Mouse (Mus musculus) embryonic fibroblast, embryonic 13.5 days (primary cell): Measurements from ENCODE around the gene Olfr1322. TPM values are rescaled to one million over a fixed set of nuclear protein-coding genes. Genes with fewer than 3 reads are reported as not detected.

ENCODE experiments used
- H3K27ac ChIP-seq: 2 replicates; pipeline ENCODE4 v1.5.1; 2012; ENCODE audit warnings: low read length, control low read depth, inconsistent platforms; ENCODE audit not compliant: insufficient read depth
- H3K4me1 ChIP-seq: 2 replicates; pipeline ENCODE4 v1.6.1; 2011; ENCODE audit warnings: low read length; ENCODE audit not compliant: control insufficient read depth, insufficient read depth
- H3K4me3 ChIP-seq: 2 replicates; pipeline ENCODE4 v1.5.1; 2011; ENCODE audit warnings: mild to moderate bottlenecking, control low read depth, low read length; ENCODE audit not compliant: insufficient read depth
- CTCF ChIP-seq: IDR thresholded peaks from 2 replicates; pipeline ENCODE4 v1.5.1; 2011; ENCODE audit warnings: mild to moderate bottlenecking, control low read depth, low read length, moderate library complexity, borderline replicate concordance; ENCODE audit not compliant: insufficient read depth
- POLR2A ChIP-seq: IDR thresholded peaks from 2 replicates; pipeline ENCODE4 v1.6.1; 2011; ENCODE audit warnings: low read depth, mild to moderate bottlenecking, control low read depth, low read length, moderate library complexity
- polyA plus RNA-seq: library from polyadenylated mRNA; stranded (reverse); fragments of >200 nt; gene quantifications from 2 replicates; pipeline ENCODE4 v1.2.4, GENCODE M21; 2011; ENCODE audit warnings: low read depth; ENCODE audit not compliant: missing spikeins, insufficient read length

The Olfr1322 gene
- polyA plus RNA-seq = not detected in 2 replicates

GRCm38 (mm10) chrX:49891383-49891782 is at the start of gene Olfr1322:
Olfr1322 (minus strand) TSS chrX:49891483.
- Histone ChIP-seq H3K27ac (no peak within 1 kb of the TSS), H3K4me3 (no peak within 1 kb of the TSS), H3K4me1 (no peaks in the 10 kb centered on the region)
- TF ChIP-seq CTCF = no peak
- no peak for TF ChIP-seq POLR2A

DNA sequence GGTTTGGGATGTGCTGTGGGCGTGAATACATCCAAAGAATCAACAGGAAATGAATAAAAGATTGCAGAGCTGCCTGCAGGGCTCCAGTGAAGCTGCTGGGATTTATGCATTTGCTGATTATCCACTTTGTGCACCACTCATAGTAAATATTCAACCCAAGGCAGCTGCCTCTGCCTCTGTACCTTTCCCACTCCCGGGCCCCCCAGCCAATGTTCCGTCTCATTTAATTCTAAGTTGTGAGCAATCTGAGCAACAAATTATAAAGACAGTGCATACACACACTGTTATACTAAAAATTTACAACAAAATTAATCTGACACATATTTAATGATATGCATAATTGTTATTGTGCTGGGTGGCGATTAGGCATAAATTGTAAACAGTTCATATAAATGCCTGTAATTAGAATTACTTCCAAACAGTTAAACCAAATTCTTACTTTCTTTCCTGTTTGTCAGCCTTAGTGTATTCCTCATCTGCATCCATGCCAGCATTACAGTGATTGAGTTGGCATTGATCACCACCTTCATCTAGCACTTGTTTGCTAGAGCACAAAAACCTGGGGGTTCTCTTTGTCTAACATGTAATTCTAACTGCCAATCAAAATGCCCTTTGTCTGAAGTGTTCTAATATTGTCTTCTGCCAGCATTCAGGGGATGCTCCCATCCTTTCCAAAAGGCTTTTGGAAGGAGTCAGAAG is 13.5 kb downstream of the Olfr1322 start:
- Histone ChIP-seq H3K27ac (no peak overlapping the region), H3K4me3 (no peak overlapping the region), H3K4me1 (no peaks in the 10 kb centered on the region)
- TF ChIP-seq POLR2A (no peak), CTCF (no peak)

Other genes with a start within 250 kb of the Olfr1322 start
- not detected in 2 replicates for gene Olfr1320, start 219.2 kb downstream of the Olfr1322 start, polyA plus RNA-seq
- not detected in 2 replicates for gene Olfr1321, start 156.4 kb downstream of the Olfr1322 start, polyA plus RNA-seq
- 0.46 TPM in 1 of 2 replicates, not detected in the other for gene Igsf1, start 93.7 kb downstream of the Olfr1322 start, polyA plus RNA-seq
- gene Olfr1323, start 127.9 kb upstream of the Olfr1322 start, polyA plus RNA-seq = not detected in 2 replicates